Mouse (Mus musculus): ENCODE data around the gene Ddah1.
"Not testable (repeated sequence)": the region's sequence is repeated elsewhere in the genome, so short reads cannot be mapped to it uniquely, and the experiment has no call there.

Gene Ddah1

GRCm38 (mm10) chr3:145864713-145865233, 106.3 kb downstream of the Ddah1 start:
- DNase-seq (ENCODE audit: low spot score), result no peak

GRCm38 (mm10) chr3:145872680-145873079, 114.2 kb downstream of the Ddah1 start:
- DNase-seq (ENCODE audit: low spot score), result no peak

- no peak for DNase-seq (ENCODE audit: low spot score)
Measured at GRCm38 (mm10) chr3:145873271-145873670, 114.8 kb downstream of the Ddah1 start.

- DNase-seq (ENCODE audit: low spot score), result no peak
Measured at GRCm38 (mm10) chr3:145874126-145874525, 115.7 kb downstream of the Ddah1 start.

- DNase-seq (ENCODE audit: low spot score), result no peak
Measured at GRCm38 (mm10) chr3:145876120-145876519, 117.6 kb downstream of the Ddah1 start.

- DNase-seq (ENCODE audit: low spot score), result not testable (repeated sequence)
Measured at GRCm38 (mm10) chr3:145878867-145879266, 120.4 kb downstream of the Ddah1 start.

- DNase-seq (ENCODE audit: low spot score), result no peak
Measured at GRCm38 (mm10) chr3:145880335-145880734, 121.9 kb downstream of the Ddah1 start.

GRCm38 (mm10) chr3:145882076-145882874, 123.8 kb downstream of the Ddah1 start:
- no peak for DNase-seq (ENCODE audit: low spot score)

GRCm38 (mm10) chr3:145883233-145883632, 124.8 kb downstream of the Ddah1 start:
- DNase-seq (ENCODE audit: low spot score), result no peak

- no peak for DNase-seq (ENCODE audit: low spot score)
Measured at GRCm38 (mm10) chr3:145885376-145885775, 126.9 kb downstream of the Ddah1 start.

- DNase-seq (ENCODE audit: low spot score), result no peak
Measured at GRCm38 (mm10) chr3:145885851-145886464, 127.5 kb downstream of the Ddah1 start.

- DNase-seq (ENCODE audit: low spot score), result no peak
Measured at GRCm38 (mm10) chr3:145887430-145887971, 129.0 kb downstream of the Ddah1 start.

GRCm38 (mm10) chr3:145890346-145891132, 132.1 kb downstream of the Ddah1 start:
- DNase-seq (ENCODE audit: low spot score), result peak; percentile 11

GRCm38 (mm10) chr3:145892451-145892850, 134.0 kb downstream of the Ddah1 start:
- no peak for DNase-seq (ENCODE audit: low spot score)

GRCm38 (mm10) chr3:145894131-145894530, 135.7 kb downstream of the Ddah1 start:
- no peak for DNase-seq (ENCODE audit: low spot score)

GRCm38 (mm10) chr3:145897749-145898148, 139.3 kb downstream of the Ddah1 start:
- DNase-seq (ENCODE audit: low spot score), result no peak

- DNase-seq (ENCODE audit: low spot score), result no peak
Measured at GRCm38 (mm10) chr3:145899832-145900231, 141.4 kb downstream of the Ddah1 start.

- no peak for DNase-seq (ENCODE audit: low spot score)
Measured at GRCm38 (mm10) chr3:145903530-145903929, 145.1 kb downstream of the Ddah1 start.

GRCm38 (mm10) chr3:145904850-145905776, 146.6 kb downstream of the Ddah1 start:
- DNase-seq (ENCODE audit: low spot score), result peak; percentile 21

GRCm38 (mm10) chr3:145906582-145906981, 148.1 kb downstream of the Ddah1 start:
- no peak for DNase-seq (ENCODE audit: low spot score)

GRCm38 (mm10) chr3:145912512-145912911, 154.0 kb downstream of the Ddah1 start:
- no peak for DNase-seq (ENCODE audit: low spot score)

Data from layer of hippocampus, adult 9-10 months (tissue).